Mouse (Mus musculus) liver, embryonic 12.5 days (tissue): Measurements from ENCODE around the gene Ipo9. TPM values are rescaled to one million over a fixed set of nuclear protein-coding genes. Genes with fewer than 3 reads are reported as not detected.
"Not testable (repeated sequence)": the region's sequence is repeated elsewhere in the genome, so short reads cannot be mapped to it uniquely, and the experiment has no call there.

Source experiments
- ATAC-seq: fragments of 200-750 bp; cut with Nextera tagmentation; 2 replicates; pipeline ENCODE4 v1.8.0; 2017; ENCODE audit warnings: moderate number of reproducible peaks, mild to moderate bottlenecking, moderate library complexity
- H3K27ac ChIP-seq: fragments of 300-500 bp; sonication (generic); 2 replicates; pipeline ENCODE4 v1.5.1; 2016; ENCODE audit warnings: mild to moderate bottlenecking
- H3K27me3 ChIP-seq: fragments of 300-500 bp; sonication (generic); replicated peaks from 2 replicates; pipeline ENCODE4 v1.6.1; 2016; ENCODE audit warnings: mild to moderate bottlenecking, moderate library complexity
- H3K36me3 ChIP-seq: fragments of 300-500 bp; sonication (generic); 2 replicates; pipeline ENCODE4 v1.6.1; 2016; ENCODE audit warnings: mild to moderate bottlenecking, moderate library complexity
- H3K4me1 ChIP-seq: fragments of 300-500 bp; sonication (generic); 2 replicates; pipeline ENCODE4 v1.6.1; 2016
- H3K4me2 ChIP-seq: fragments of 300-500 bp; sonication (generic); 2 replicates; pipeline ENCODE4 v1.6.1; 2016; ENCODE audit warnings: mild to moderate bottlenecking, moderate library complexity
- H3K4me3 ChIP-seq: fragments of 300-500 bp; sonication (generic); 2 replicates; pipeline ENCODE4 v1.5.1; 2016; ENCODE audit warnings: mild to moderate bottlenecking, moderate library complexity
- H3K9ac ChIP-seq: fragments of 300-500 bp; sonication (generic); 2 replicates; pipeline ENCODE4 v1.6.1; 2016; ENCODE audit warnings: mild to moderate bottlenecking, moderate library complexity
- H3K9me3 ChIP-seq: fragments of 300-500 bp; sonication (generic); replicated peaks from 2 replicates; pipeline ENCODE4 v1.6.1; 2016; ENCODE audit warnings: mild to moderate bottlenecking, moderate library complexity
- WGBS: fragments of 180-500 bp; shearing (Covaris S2); methylation state at CpG from one replicate; pipeline ENCODE4 v1.1.7; 2016; ENCODE audit not compliant: insufficient replicate concordance; 5-methylcytosine and 5-hydroxymethylcytosine counted together
- polyA plus RNA-seq: library from polyadenylated mRNA; unstranded; fragments of >200 nt; fragmentation: Nextera tagmentation; extraction: Ambion mirVana; gene quantifications from 2 replicates; pipeline ENCODE4 v1.2.1, GENCODE M21; 2016

Ipo9 gene
- polyA plus RNA-seq, 1 experiment from 2014 or later, result 53.6 TPM

GRCm38 (mm10) chr1:135426645-135427044 lies 3.7 kb downstream of the Ipo9 start:
- H3K4me3 ChIP-seq, result no peak overlapping the region
- WGBS, result 89% methylated on average over 10 of the region's 10 CpGs
- peaks cover 35% of the 10 kb centered on the region for H3K36me3 ChIP-seq
- H3K27me3 ChIP-seq, result no peaks in the 10 kb centered on the region
- H3K4me1 ChIP-seq, result peaks cover 40% of the 10 kb centered on the region
- ATAC-seq, result no peak
- H3K9ac ChIP-seq, result no peak overlapping the region
- H3K27ac ChIP-seq, result no peak overlapping the region
- H3K9me3 ChIP-seq, result no peaks in the 10 kb centered on the region
- H3K4me2 ChIP-seq, result no peak overlapping the region

- no peaks in the 10 kb centered on the region for H3K9me3 ChIP-seq
- H3K4me1 ChIP-seq, result peaks cover 12% of the 10 kb centered on the region
- H3K4me2 ChIP-seq, result no peak overlapping the region
- no peak overlapping the region for H3K27ac ChIP-seq
- 82% methylated on average over 6 of the region's 6 CpGs for WGBS
- no peak overlapping the region for H3K4me3 ChIP-seq
- H3K27me3 ChIP-seq, result no peaks in the 10 kb centered on the region
- no peak for ATAC-seq
- H3K9ac ChIP-seq, result no peak overlapping the region
- peaks cover 66% of the 10 kb centered on the region for H3K36me3 ChIP-seq
Observed at GRCm38 (mm10) chr1:135422772-135423171, 7.5 kb downstream of the Ipo9 start.

GRCm38 (mm10) chr1:135413996-135414395 lies 16.3 kb downstream of the Ipo9 start:
- Histone ChIP-seq H3K4me3 (no peak overlapping the region), H3K9ac (no peak overlapping the region), H3K9me3 (no peaks in the 10 kb centered on the region), H3K4me1 (no peaks in the 10 kb centered on the region), H3K36me3 (peaks cover 94% of the 10 kb centered on the region), H3K4me2 (no peak overlapping the region), H3K27me3 (no peaks in the 10 kb centered on the region), H3K27ac (no peak overlapping the region)
- no peak for ATAC-seq

- no peak for ATAC-seq
- H3K27ac ChIP-seq, result no peak overlapping the region
- H3K27me3 ChIP-seq, result no peaks in the 10 kb centered on the region
- no peaks in the 10 kb centered on the region for H3K4me1 ChIP-seq
- H3K9ac ChIP-seq, result no peak overlapping the region
- H3K9me3 ChIP-seq, result no peaks in the 10 kb centered on the region
- 68% methylated on average over 4 of the region's 4 CpGs for WGBS
- no peak overlapping the region for H3K4me2 ChIP-seq
- no peak overlapping the region for H3K4me3 ChIP-seq
- H3K36me3 ChIP-seq, result peaks cover 93% of the 10 kb centered on the region
Observed at GRCm38 (mm10) chr1:135412130-135412529, 18.2 kb downstream of the Ipo9 start.

- H3K4me1 ChIP-seq, result no peaks in the 10 kb centered on the region
- 61% methylated on average over 2 of the region's 2 CpGs for WGBS
- H3K9me3 ChIP-seq, result no peaks in the 10 kb centered on the region
- no peak overlapping the region for H3K4me3 ChIP-seq
- H3K4me2 ChIP-seq, result no peak overlapping the region
- H3K27ac ChIP-seq, result no peak overlapping the region
- H3K27me3 ChIP-seq, result no peaks in the 10 kb centered on the region
- no peak overlapping the region for H3K9ac ChIP-seq
- no peak for ATAC-seq
- H3K36me3 ChIP-seq, result peaks cover 92% of the 10 kb centered on the region
Observed at GRCm38 (mm10) chr1:135410967-135411366, 19.3 kb downstream of the Ipo9 start.

- H3K36me3 ChIP-seq, result peaks cover 92% of the 10 kb centered on the region
- no peak overlapping the region for H3K4me2 ChIP-seq
- H3K4me1 ChIP-seq, result no peaks in the 10 kb centered on the region
- ATAC-seq, result no peak
- 84% methylated on average over 4 of the region's 4 CpGs for WGBS
- no peak overlapping the region for H3K27ac ChIP-seq
- no peak overlapping the region for H3K4me3 ChIP-seq
- no peak overlapping the region for H3K9ac ChIP-seq
- H3K9me3 ChIP-seq, result no peaks in the 10 kb centered on the region
- H3K27me3 ChIP-seq, result no peaks in the 10 kb centered on the region
Observed at GRCm38 (mm10) chr1:135408973-135409372, 21.3 kb downstream of the Ipo9 start.

- no peak overlapping the region for H3K27ac ChIP-seq
- ATAC-seq, result no peak
- H3K9ac ChIP-seq, result no peak overlapping the region
- H3K4me1 ChIP-seq, result no peaks in the 10 kb centered on the region
- 52% methylated on average over 7 of the region's 7 CpGs for WGBS
- H3K36me3 ChIP-seq, result peaks cover 96% of the 10 kb centered on the region
- H3K9me3 ChIP-seq, result no peaks in the 10 kb centered on the region
- H3K27me3 ChIP-seq, result no peaks in the 10 kb centered on the region
- H3K4me2 ChIP-seq, result no peak overlapping the region
- no peak overlapping the region for H3K4me3 ChIP-seq
Observed at GRCm38 (mm10) chr1:135405356-135405755, 24.9 kb downstream of the Ipo9 start.

- H3K4me2 ChIP-seq, result no peak overlapping the region
- H3K27me3 ChIP-seq, result no peaks in the 10 kb centered on the region
- no peak overlapping the region for H3K4me3 ChIP-seq
- H3K36me3 ChIP-seq, result peaks cover 94% of the 10 kb centered on the region
- no peak overlapping the region for H3K9ac ChIP-seq
- H3K4me1 ChIP-seq, result no peaks in the 10 kb centered on the region
- H3K9me3 ChIP-seq, result no peaks in the 10 kb centered on the region
- ATAC-seq, result no peak
- no peak overlapping the region for H3K27ac ChIP-seq
- 89% methylated on average over 3 of the region's 3 CpGs for WGBS
Observed at GRCm38 (mm10) chr1:135401452-135402110, 28.7 kb downstream of the Ipo9 start.

GRCm38 (mm10) chr1:135399466-135399865 lies 30.8 kb downstream of the Ipo9 start:
- no peaks in the 10 kb centered on the region for H3K9me3 ChIP-seq
- H3K4me3 ChIP-seq, result no peak overlapping the region
- ATAC-seq, result no peak
- 87% methylated on average over 5 of the region's 5 CpGs for WGBS
- H3K36me3 ChIP-seq, result peaks cover 93% of the 10 kb centered on the region
- H3K27ac ChIP-seq, result no peak overlapping the region
- H3K4me1 ChIP-seq, result no peaks in the 10 kb centered on the region
- no peaks in the 10 kb centered on the region for H3K27me3 ChIP-seq
- H3K9ac ChIP-seq, result no peak overlapping the region
- H3K4me2 ChIP-seq, result no peak overlapping the region

GRCm38 (mm10) chr1:135385161-135385560 lies 45.1 kb downstream of the Ipo9 start:
- no peaks in the 10 kb centered on the region for H3K4me1 ChIP-seq
- H3K36me3 ChIP-seq, result peaks cover 77% of the 10 kb centered on the region
- no peak for ATAC-seq
- WGBS, result 79% methylated on average over 9 of the region's 9 CpGs
- H3K4me3 ChIP-seq, result no peak overlapping the region
- H3K27me3 ChIP-seq, result no peaks in the 10 kb centered on the region
- H3K4me2 ChIP-seq, result no peak overlapping the region
- no peaks in the 10 kb centered on the region for H3K9me3 ChIP-seq
- H3K27ac ChIP-seq, result no peak overlapping the region
- no peak overlapping the region for H3K9ac ChIP-seq

GRCm38 (mm10) chr1:135384171-135384570 lies 46.1 kb downstream of the Ipo9 start:
- Histone ChIP-seq H3K4me2 (no peak overlapping the region), H3K36me3 (peaks cover 67% of the 10 kb centered on the region)
- WGBS, result 89% methylated on average over 5 of the region's 5 CpGs

GRCm38 (mm10) chr1:135381560-135381959 lies 48.7 kb downstream of the Ipo9 start:
- not testable (repeated sequence) for ATAC-seq, H3K9ac ChIP-seq, H3K27ac ChIP-seq, H3K4me2 ChIP-seq, H3K4me1 ChIP-seq, H3K9me3 ChIP-seq, H3K4me3 ChIP-seq
- WGBS, result 51% methylated on average over 6 of the region's 6 CpGs
- peaks cover 13% of the 10 kb centered on the region for H3K27me3 ChIP-seq
- peaks cover 41% of the 10 kb centered on the region for H3K36me3 ChIP-seq

More at GRCm38 (mm10) chr1:135384171-135384570, 46.1 kb downstream of the Ipo9 start:
- Histone ChIP-seq H3K9ac (no peak overlapping the region), H3K27me3 (no peaks in the 10 kb centered on the region), H3K4me1 (no peaks in the 10 kb centered on the region), H3K4me3 (no peak overlapping the region), H3K9me3 (no peaks in the 10 kb centered on the region), H3K27ac (no peak overlapping the region)
- no peak for ATAC-seq
